Mouse (Mus musculus): ENCODE measurements around the gene Tbc1d10b. TPM values are rescaled to one million over a fixed set of nuclear protein-coding genes. Genes with fewer than 3 reads are reported as not detected.
"Not testable (repeated sequence)": the region's sequence is repeated elsewhere in the genome, so short reads cannot be mapped to it uniquely, and the experiment has no call there.

Gene Tbc1d10b
- 26.8 and 28.5 TPM in 2 replicates for polyA plus RNA-seq (2012; rRNA removed)

GRCm38 (mm10) chr7:127208295-127208552 lies at the start of gene Tbc1d10b:
Gene Tbc1d10b, minus strand, starts transcription at chr7:127208468.
- DNase-seq: no peak
- H3K4me1 ChIP-seq (ENCODE audit: control insufficient read depth, insufficient read depth, low read length): peaks cover 8% of the 10 kb centered on the region; the same call in 1 of the 2 replicates
- 2% methylated on average over 40 of the region's 44 CpGs for WGBS
- H3K36me3 ChIP-seq (ENCODE audit: control insufficient read depth, insufficient read depth, low read length): no peaks in the 10 kb centered on the region
- no peak for TF ChIP-seq CTCF (conservative IDR thresholded peaks at IDR 0.05; ENCODE audit: insufficient read depth, insufficient read length, low read depth, low read length)
- TF ChIP-seq POLR2A (IDR thresholded peaks at IDR 0.05; ENCODE audit: low read depth, low read length): no peak
- peak within 1 kb of the TSS; percentile 76 for H3K27ac ChIP-seq (ENCODE audit: insufficient read depth, low read depth, low read length)
- H3K4me3 ChIP-seq (ENCODE audit: insufficient read depth, low read depth, low read length): peak within 1 kb of the TSS; percentile 97
- H3K27me3 ChIP-seq (replicated peaks; ENCODE audit: control insufficient read depth, insufficient read depth, low read length): no peaks in the 10 kb centered on the region

- Histone ChIP-seq H3K4me3 (ENCODE audit: insufficient read depth, low read depth, low read length) (no peak overlapping the region), H3K4me1 (ENCODE audit: control insufficient read depth, insufficient read depth, low read length) (peaks cover 9% of the 10 kb centered on the region; the same call in 1 of the 2 replicates), H3K27me3 (replicated peaks; ENCODE audit: control insufficient read depth, insufficient read depth, low read length) (no peaks in the 10 kb centered on the region), H3K36me3 (ENCODE audit: control insufficient read depth, insufficient read depth, low read length) (no peaks in the 10 kb centered on the region), H3K27ac (ENCODE audit: insufficient read depth, low read depth, low read length) (no peak overlapping the region)
- no peak for TF ChIP-seq POLR2A (IDR thresholded peaks at IDR 0.05; ENCODE audit: low read depth, low read length)
- no peak for TF ChIP-seq CTCF (conservative IDR thresholded peaks at IDR 0.05; ENCODE audit: insufficient read depth, insufficient read length, low read depth, low read length)
- WGBS: 91% methylated on average over 5 of the region's 5 CpGs
- DNase-seq: no peak
These were observed 48.2 kb upstream of the Tbc1d10b start for GRCm38 (mm10) chr7:127256518-127256917.

GRCm38 (mm10) chr7:127255965-127256364 lies 47.7 kb upstream of the Tbc1d10b start:
- no peaks in the 10 kb centered on the region for H3K36me3 ChIP-seq (ENCODE audit: control insufficient read depth, insufficient read depth, low read length)
- H3K4me1 ChIP-seq (ENCODE audit: control insufficient read depth, insufficient read depth, low read length): peaks cover 7% of the 10 kb centered on the region; the same call in 1 of the 2 replicates
- TF ChIP-seq CTCF (conservative IDR thresholded peaks at IDR 0.05; ENCODE audit: insufficient read depth, insufficient read length, low read depth, low read length) (no peak), POLR2A (IDR thresholded peaks at IDR 0.05; ENCODE audit: low read depth, low read length) (no peak)
- H3K27ac ChIP-seq (ENCODE audit: insufficient read depth, low read depth, low read length): no peak overlapping the region
- 94% methylated on average over 2 of the region's 2 CpGs for WGBS
- H3K27me3 ChIP-seq (replicated peaks; ENCODE audit: control insufficient read depth, insufficient read depth, low read length): no peaks in the 10 kb centered on the region
- H3K4me3 ChIP-seq (ENCODE audit: insufficient read depth, low read depth, low read length): no peak overlapping the region
- no peak for DNase-seq

GRCm38 (mm10) chr7:127255008-127255407 lies 46.7 kb upstream of the Tbc1d10b start:
- TF ChIP-seq CTCF (conservative IDR thresholded peaks at IDR 0.05; ENCODE audit: insufficient read depth, insufficient read length, low read depth, low read length) (no peak), POLR2A (IDR thresholded peaks at IDR 0.05; ENCODE audit: low read depth, low read length) (no peak)
- WGBS: 20% methylated on average over 4 of the region's 4 CpGs
- no peak overlapping the region for H3K4me3 ChIP-seq (ENCODE audit: insufficient read depth, low read depth, low read length)
- peaks cover 6% of the 10 kb centered on the region; the same call in 1 of the 2 replicates for H3K4me1 ChIP-seq (ENCODE audit: control insufficient read depth, insufficient read depth, low read length)
- no peak for DNase-seq
- no peak overlapping the region for H3K27ac ChIP-seq (ENCODE audit: insufficient read depth, low read depth, low read length)
- no peaks in the 10 kb centered on the region for H3K27me3 ChIP-seq (replicated peaks; ENCODE audit: control insufficient read depth, insufficient read depth, low read length)
- no peaks in the 10 kb centered on the region for H3K36me3 ChIP-seq (ENCODE audit: control insufficient read depth, insufficient read depth, low read length)

GRCm38 (mm10) chr7:127253821-127254769 lies 45.8 kb upstream of the Tbc1d10b start:
- peak overlapping the region; percentile 57 for H3K27ac ChIP-seq (ENCODE audit: insufficient read depth, low read depth, low read length)
- WGBS: under 1% methylated on average over 136 of the region's 136 CpGs
- peak; percentile 97 for DNase-seq
- H3K4me1 ChIP-seq (ENCODE audit: control insufficient read depth, insufficient read depth, low read length): peaks cover 6% of the 10 kb centered on the region; the same call in 1 of the 2 replicates
- H3K36me3 ChIP-seq (ENCODE audit: control insufficient read depth, insufficient read depth, low read length): no peaks in the 10 kb centered on the region
- no peaks in the 10 kb centered on the region for H3K27me3 ChIP-seq (replicated peaks; ENCODE audit: control insufficient read depth, insufficient read depth, low read length)
- TF ChIP-seq POLR2A (IDR thresholded peaks at IDR 0.05; ENCODE audit: low read depth, low read length): peak; percentile 46
- TF ChIP-seq CTCF (conservative IDR thresholded peaks at IDR 0.05; ENCODE audit: insufficient read depth, insufficient read length, low read depth, low read length): no peak
- H3K4me3 ChIP-seq (ENCODE audit: insufficient read depth, low read depth, low read length): peak overlapping the region; percentile 60

- peak overlapping the region; percentile 57; the same call in 1 of the 2 replicates for H3K27ac ChIP-seq (ENCODE audit: insufficient read depth, low read depth, low read length)
- peaks cover 6% of the 10 kb centered on the region; the same call in 1 of the 2 replicates for H3K4me1 ChIP-seq (ENCODE audit: control insufficient read depth, insufficient read depth, low read length)
These were observed 45.1 kb upstream of the Tbc1d10b start for GRCm38 (mm10) chr7:127253341-127253740.

GRCm38 (mm10) chr7:127252414-127252813 lies 44.1 kb upstream of the Tbc1d10b start:
- Histone ChIP-seq H3K4me3 (ENCODE audit: insufficient read depth, low read depth, low read length) (no peak overlapping the region), H3K27ac (ENCODE audit: insufficient read depth, low read depth, low read length) (no peak overlapping the region), H3K4me1 (ENCODE audit: control insufficient read depth, insufficient read depth, low read length) (peaks cover 6% of the 10 kb centered on the region; the same call in 1 of the 2 replicates), H3K27me3 (replicated peaks; ENCODE audit: control insufficient read depth, insufficient read depth, low read length) (no peaks in the 10 kb centered on the region), H3K36me3 (ENCODE audit: control insufficient read depth, insufficient read depth, low read length) (no peaks in the 10 kb centered on the region)
- 91% methylated on average over 2 of the region's 2 CpGs for WGBS
- no peak for DNase-seq
- TF ChIP-seq CTCF (conservative IDR thresholded peaks at IDR 0.05; ENCODE audit: insufficient read depth, insufficient read length, low read depth, low read length): peak; percentile 51
- no peak for TF ChIP-seq POLR2A (IDR thresholded peaks at IDR 0.05; ENCODE audit: low read depth, low read length)

More at GRCm38 (mm10) chr7:127253341-127253740, 45.1 kb upstream of the Tbc1d10b start:
- DNase-seq: no peak
- no peak for TF ChIP-seq CTCF (conservative IDR thresholded peaks at IDR 0.05; ENCODE audit: insufficient read depth, insufficient read length, low read depth, low read length)
- TF ChIP-seq POLR2A (IDR thresholded peaks at IDR 0.05; ENCODE audit: low read depth, low read length): no peak
- H3K27me3 ChIP-seq (replicated peaks; ENCODE audit: control insufficient read depth, insufficient read depth, low read length): no peaks in the 10 kb centered on the region
- H3K4me3 ChIP-seq (ENCODE audit: insufficient read depth, low read depth, low read length): peak overlapping the region; percentile 60; the same call in 1 of the 2 replicates
- 69% methylated on average over 6 of the region's 6 CpGs for WGBS
- H3K36me3 ChIP-seq (ENCODE audit: control insufficient read depth, insufficient read depth, low read length): no peaks in the 10 kb centered on the region

GRCm38 (mm10) chr7:127250511-127250910 lies 42.2 kb upstream of the Tbc1d10b start:
- not testable (repeated sequence) for DNase-seq; H3K36me3 ChIP-seq (ENCODE audit: control insufficient read depth, insufficient read depth, low read length)

More at GRCm38 (mm10) chr7:127250511-127250910, 42.2 kb upstream of the Tbc1d10b start:
- H3K4me3 ChIP-seq (ENCODE audit: insufficient read depth, low read depth, low read length); H3K4me1 ChIP-seq (ENCODE audit: control insufficient read depth, insufficient read depth, low read length); H3K27me3 ChIP-seq (replicated peaks; ENCODE audit: control insufficient read depth, insufficient read depth, low read length); H3K27ac ChIP-seq (ENCODE audit: insufficient read depth, low read depth, low read length): not testable (repeated sequence)
- 84% methylated on average over 8 of the region's 8 CpGs for WGBS
